Mouse (Mus musculus) ES-E14 (cell line): ENCODE results near the gene Slc15a1. TPM values are rescaled to one million over a fixed set of nuclear protein-coding genes. Genes with fewer than 3 reads are reported as not detected.

Experiments used
- DNase-seq: peaks from one replicate; pipeline ENCODE4 v3.0.0-alpha.2; 2013; ENCODE audit warnings: low read depth, low spot score
- H3K27ac ChIP-seq: 2 replicates; pipeline ENCODE4 v1.5.1; 2012; ENCODE audit warnings: low read depth, mild to moderate bottlenecking, low read length, moderate library complexity, mixed read lengths; ENCODE audit not compliant: poor library complexity, insufficient read depth, severe bottlenecking
- H3K36me3 ChIP-seq: 2 replicates; pipeline ENCODE4 v1.6.1; 2012; ENCODE audit warnings: mild to moderate bottlenecking, low read length, moderate library complexity, mixed read lengths; ENCODE audit not compliant: control insufficient read depth, poor library complexity, insufficient read depth, severe bottlenecking
- H3K4me1 ChIP-seq, 2 experiments: fragments of 150-350 bp in 1 of 2; sonication (generic) in 1 of 2; 2 replicates each; pipeline ENCODE4 v1.6.1; 2012; ENCODE audit warnings: low read length in 2 of 2, mild to moderate bottlenecking in 1 of 2, mixed read lengths in 1 of 2; ENCODE audit not compliant: control insufficient read depth in 2 of 2, insufficient read depth in 2 of 2, poor library complexity in 1 of 2
- H3K4me3 ChIP-seq, 2 experiments: fragments of 150-350 bp in 1 of 2; sonication (generic) in 1 of 2; 2 replicates each; pipeline ENCODE4 v1.5.1; 2012; ENCODE audit warnings: low read length in 2 of 2, low read depth in 1 of 2, mild to moderate bottlenecking in 1 of 2, mixed read lengths in 1 of 2; ENCODE audit not compliant: insufficient read depth in 1 of 2, poor library complexity in 1 of 2, severe bottlenecking in 1 of 2
- H3K9ac ChIP-seq: 2 replicates; pipeline ENCODE4 v1.6.1; 2012; ENCODE audit warnings: low read depth, mild to moderate bottlenecking, low read length, mixed read lengths; ENCODE audit not compliant: poor library complexity, insufficient read depth, severe bottlenecking
- H3K9me3 ChIP-seq: fragments of 150-350 bp; sonication (generic); 2 replicates; pipeline ENCODE4 v1.6.1; 2012; ENCODE audit warnings: low read depth, mild to moderate bottlenecking, low read length; ENCODE audit not compliant: control insufficient read depth, insufficient read depth
- CHD2 ChIP-seq: IDR thresholded peaks from 2 replicates; pipeline ENCODE4 v1.6.1; 2014; ENCODE audit warnings: mild to moderate bottlenecking, low read depth, low read length, inconsistent platforms
- HCFC1 ChIP-seq: IDR thresholded peaks from 2 replicates; pipeline ENCODE4 v1.6.1; 2012; ENCODE audit warnings: low read length, inconsistent platforms, borderline replicate concordance; ENCODE audit not compliant: insufficient read depth
- MAFK ChIP-seq: IDR thresholded peaks from 2 replicates; pipeline ENCODE4 v1.6.1; 2014; ENCODE audit warnings: mild to moderate bottlenecking, low read depth, low read length, inconsistent platforms; ENCODE audit not compliant: insufficient read depth
- ZC3H11A ChIP-seq: IDR thresholded peaks from 2 replicates; pipeline ENCODE4 v1.6.1; 2012; ENCODE audit warnings: low read depth, mild to moderate bottlenecking, inconsistent platforms, low read length, borderline replicate concordance
- ZNF384 ChIP-seq: IDR thresholded peaks from 2 replicates; pipeline ENCODE4 v1.6.1; 2012; ENCODE audit warnings: low read depth, low read length, inconsistent platforms
- in situ Hi-C, 2 experiments: fragments of 600-800 bp; cut with MboI; formaldehyde crosslinking; loops; one replicate each; pipeline ENCODE4 v1.15.1; 2025; ENCODE audit warnings: low sequenced_read_pairs in 2 of 2, inconsistent platforms in 1 of 2; ENCODE audit not compliant: unreplicated experiment in 2 of 2
- total RNA-seq: library from RNA; depleted of rRNA; stranded (reverse); fragments of 300-350 nt; gene quantifications from 2 replicates; pipeline ENCODE4 v1.2.3, GENCODE M21; 2012

Gene Slc15a1
- total RNA-seq, 1 experiment: 4.6 TPM

GRCm38 (mm10) chr14:121462756-121463155 is 42.3 kb downstream of the Slc15a1 start:
- Histone ChIP-seq H3K9me3 (no peaks in the 10 kb centered on the region), H3K9ac (no peak overlapping the region), H3K4me1 (no peaks in the 10 kb centered on the region), H3K36me3 (no peaks in the 10 kb centered on the region), H3K27ac (no peak overlapping the region), H3K4me3 (no peak overlapping the region)
- no peak for DNase-seq
- in situ Hi-C loops: no loop called here
- no peak for TF ChIP-seq MAFK
- TF ChIP-seq ZC3H11A: no peak
- no peak for TF ChIP-seq CHD2
- TF ChIP-seq HCFC1: no peak
- TF ChIP-seq ZNF384: no peak

DNA sequence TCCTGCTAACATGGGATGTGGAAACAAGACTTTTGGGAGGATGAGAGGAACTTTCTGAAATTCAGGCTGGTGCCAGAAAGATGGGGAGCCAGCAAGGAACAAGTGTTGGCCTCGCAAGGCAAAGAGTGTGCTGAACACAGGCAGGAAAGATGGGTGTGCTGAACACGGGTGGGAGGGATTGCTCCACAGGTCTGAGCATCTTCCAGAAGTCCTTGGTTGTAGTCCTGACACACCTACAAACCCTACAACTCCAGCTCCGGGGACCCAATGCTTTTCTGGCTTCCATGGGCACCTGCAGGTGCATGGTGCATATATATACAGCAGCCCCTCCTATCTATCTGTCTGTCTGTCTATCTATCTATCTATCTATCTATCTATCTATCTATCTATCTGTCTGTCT is 44.1 kb downstream of the Slc15a1 start:
- TF ChIP-seq ZC3H11A: no peak
- TF ChIP-seq HCFC1: no peak
- no peak for TF ChIP-seq ZNF384
- H3K36me3 ChIP-seq: no peaks in the 10 kb centered on the region
- H3K9ac ChIP-seq: no peak overlapping the region
- peaks cover 0 to 4% of the 10 kb centered on the region in 2 experiments; a peak in 1 of 4 replicates for H3K4me1 ChIP-seq
- no peak for DNase-seq
- H3K4me3 ChIP-seq: no peak overlapping the region
- no peaks in the 10 kb centered on the region for H3K9me3 ChIP-seq
- in situ Hi-C loops: no loop called here
- no peak overlapping the region for H3K27ac ChIP-seq

GRCm38 (mm10) chr14:121458521-121458920 is 46.5 kb downstream of the Slc15a1 start:
- Histone ChIP-seq H3K9ac (no peak overlapping the region), H3K27ac (no peak overlapping the region), H3K36me3 (no peaks in the 10 kb centered on the region), H3K9me3 (no peaks in the 10 kb centered on the region), H3K4me1 (peaks cover 0 to 4% of the 10 kb centered on the region in 2 experiments; a peak in 1 of 4 replicates), H3K4me3 (no peak overlapping the region)
- DNase-seq: no peak
- in situ Hi-C loops: no loop called here
- TF ChIP-seq ZC3H11A (no peak), ZNF384 (no peak), CHD2 (no peak), HCFC1 (no peak), MAFK (no peak)

DNA sequence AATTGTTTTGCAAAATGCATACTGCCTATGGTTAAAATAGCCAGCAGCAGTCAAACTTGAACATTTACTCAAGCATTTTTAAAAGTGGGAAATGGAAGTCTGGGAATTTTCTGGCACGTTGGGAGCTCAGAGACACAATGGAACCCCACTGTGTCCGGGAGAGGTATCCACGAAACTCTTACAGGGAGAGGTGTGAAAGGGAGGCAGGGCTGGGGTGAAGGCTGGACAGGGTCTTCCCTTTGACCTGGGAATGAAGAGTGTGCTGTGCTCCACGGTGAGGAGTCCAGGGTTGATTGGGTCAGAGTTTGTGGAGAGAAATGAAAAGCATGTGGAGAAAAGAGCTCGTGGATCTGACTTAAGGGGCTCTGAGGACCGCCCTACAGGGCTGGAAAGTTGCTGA is 47.5 kb downstream of the Slc15a1 start:
- H3K9me3 ChIP-seq: no peaks in the 10 kb centered on the region
- H3K4me3 ChIP-seq: no peak overlapping the region
- H3K27ac ChIP-seq: no peak overlapping the region
- in situ Hi-C loops: no loop called here
- TF ChIP-seq HCFC1: no peak
- no peak for TF ChIP-seq CHD2
- TF ChIP-seq ZC3H11A: no peak
- TF ChIP-seq ZNF384: no peak
- no peak for TF ChIP-seq MAFK
- no peaks in the 10 kb centered on the region for H3K36me3 ChIP-seq
- no peak for DNase-seq
- H3K4me1 ChIP-seq: peaks cover 0 to 4% of the 10 kb centered on the region in 2 experiments; a peak in 1 of 4 replicates
- H3K9ac ChIP-seq: no peak overlapping the region
